Mouse (Mus musculus) erythroid progenitor cell, adult 5-6 weeks (primary cell): ENCODE measurements at regions not wholly inside any gene's neighbourhood (a gene's known extent, or its start where the extent isn't known, plus 50 kb on each side); places are given as distances from the start of the nearest gene placed in this dataset.
"Not testable (repeated sequence)": the region's sequence is repeated elsewhere in the genome, so short reads cannot be mapped to it uniquely, and the experiment has no call there.

ENCODE experiments used
- ATAC-seq: replicated peaks from 2 replicates; pipeline ENCODE4 v1.8.0; 2016; ENCODE audit warnings: moderate number of reproducible peaks, mild to moderate bottlenecking, moderate TSS enrichment, inconsistent platforms; ENCODE audit not compliant: poor library complexity, low FRiP score, severe bottlenecking

GRCm38 (mm10) chr16:20866771-20867170 lies 132.5 kb upstream of the Thpo start:
- ATAC-seq = no peak

- ATAC-seq = no peak
These were observed 126.9 kb upstream of the Thpo start for GRCm38 (mm10) chr16:20861256-20861655.

GRCm38 (mm10) chr16:20860606-20861005 lies 126.3 kb upstream of the Thpo start:
- not testable (repeated sequence) for ATAC-seq

GRCm38 (mm10) chr16:20854696-20855213 lies 120.4 kb upstream of the Thpo start:
- ATAC-seq = no peak

- no peak for ATAC-seq
These were observed 103.8 kb upstream of the Thpo start for GRCm38 (mm10) chr16:20838151-20838550.

GRCm38 (mm10) chr16:20836866-20837265 lies 102.6 kb upstream of the Thpo start:
- ATAC-seq = no peak

GRCm38 (mm10) chr16:20833838-20834237 lies 99.5 kb upstream of the Thpo start:
- ATAC-seq = not testable (repeated sequence)

- no peak for ATAC-seq
These were observed 99.0 kb upstream of the Thpo start for GRCm38 (mm10) chr16:20833301-20833700.

- no peak for ATAC-seq
These were observed 95.6 kb upstream of the Thpo start for GRCm38 (mm10) chr16:20829732-20830435.

- no peak for ATAC-seq
These were observed 94.9 kb upstream of the Thpo start for GRCm38 (mm10) chr16:20828996-20829731.

- no peak for ATAC-seq
These were observed 89.9 kb upstream of the Thpo start for GRCm38 (mm10) chr16:20824226-20824625.

- no peak; the same call in 1 of the 2 replicates for ATAC-seq
These were observed 86.6 kb upstream of the Thpo start for GRCm38 (mm10) chr16:20820939-20821338.

GRCm38 (mm10) chr16:20819568-20819967 lies 85.3 kb upstream of the Thpo start:
- no peak for ATAC-seq

GRCm38 (mm10) chr16:20818711-20819189 lies 84.4 kb upstream of the Thpo start:
- no peak for ATAC-seq

- ATAC-seq = no peak
These were observed 80.7 kb upstream of the Thpo start for GRCm38 (mm10) chr16:20814976-20815375.

GRCm38 (mm10) chr16:20814240-20814639 lies 79.9 kb upstream of the Thpo start:
- no peak for ATAC-seq

- ATAC-seq = not testable (repeated sequence)
These were observed 77.7 kb upstream of the Thpo start for GRCm38 (mm10) chr16:20812025-20812424.

GRCm38 (mm10) chr16:20810322-20810721 lies 76.0 kb upstream of the Thpo start:
- ATAC-seq = no peak

GRCm38 (mm10) chr16:20808263-20808662 lies 74.0 kb upstream of the Thpo start:
- no peak for ATAC-seq

- ATAC-seq = no peak
These were observed 72.4 kb upstream of the Thpo start for GRCm38 (mm10) chr16:20806739-20807138.

- ATAC-seq = no peak
These were observed 71.5 kb upstream of the Thpo start for GRCm38 (mm10) chr16:20805793-20806192.
